Mouse (Mus musculus) heart, embryonic 12.5 days (tissue): Measurements from ENCODE around the gene Sorcs2. TPM values are rescaled to one million over a fixed set of nuclear protein-coding genes. Genes with fewer than 3 reads are reported as not detected.

ENCODE experiments used
- ATAC-seq: fragments of 200-750 bp; cut with Nextera tagmentation; 2 replicates; pipeline ENCODE4 v1.8.0; 2017; ENCODE audit warnings: moderate TSS enrichment, moderate library complexity; ENCODE audit not compliant: insufficient number of reproducible peaks, low FRiP score
- H3K27ac ChIP-seq: fragments of 300-500 bp; sonication (generic); 2 replicates; pipeline ENCODE4 v1.5.1; 2016; ENCODE audit warnings: mild to moderate bottlenecking, moderate library complexity; ENCODE audit not compliant: poor library complexity, severe bottlenecking
- H3K27me3 ChIP-seq: fragments of 300-500 bp; sonication (generic); replicated peaks from 2 replicates; pipeline ENCODE4 v1.6.1; 2016; ENCODE audit warnings: mild to moderate bottlenecking, moderate library complexity
- H3K36me3 ChIP-seq: fragments of 300-500 bp; sonication (generic); 2 replicates; pipeline ENCODE4 v1.6.1; 2016; ENCODE audit warnings: mild to moderate bottlenecking, moderate library complexity
- H3K4me1 ChIP-seq: fragments of 300-500 bp; sonication (generic); replicated peaks from 2 replicates; pipeline ENCODE4 v1.6.1; 2016; ENCODE audit warnings: mild to moderate bottlenecking
- H3K4me2 ChIP-seq: fragments of 300-500 bp; sonication (generic); 2 replicates; pipeline ENCODE4 v1.6.1; 2016; ENCODE audit warnings: mild to moderate bottlenecking, moderate library complexity
- H3K4me3 ChIP-seq: fragments of 300-500 bp; sonication (generic); 2 replicates; pipeline ENCODE4 v1.5.1; 2016; ENCODE audit warnings: mild to moderate bottlenecking
- H3K9ac ChIP-seq: fragments of 300-500 bp; sonication (generic); 2 replicates; pipeline ENCODE4 v1.6.1; 2016; ENCODE audit warnings: mild to moderate bottlenecking, moderate library complexity
- H3K9me3 ChIP-seq: fragments of 300-500 bp; sonication (generic); replicated peaks from 2 replicates; pipeline ENCODE4 v1.6.1; 2016; ENCODE audit warnings: mild to moderate bottlenecking, moderate library complexity
- WGBS: fragments of 180-500 bp; shearing (Covaris S2); methylation state at CpG from one replicate; pipeline ENCODE4 v1.1.7; 2016; 5-methylcytosine and 5-hydroxymethylcytosine counted together
- polyA plus RNA-seq: library from polyadenylated mRNA; unstranded; fragments of >200 nt; fragmentation: Nextera tagmentation; extraction: Ambion mirVana; gene quantifications from 2 replicates; pipeline ENCODE4 v1.2.1, GENCODE M21; 2016

The Sorcs2 gene
- polyA plus RNA-seq, 1 experiment from 2014 or later = 12.4 TPM

DNA sequence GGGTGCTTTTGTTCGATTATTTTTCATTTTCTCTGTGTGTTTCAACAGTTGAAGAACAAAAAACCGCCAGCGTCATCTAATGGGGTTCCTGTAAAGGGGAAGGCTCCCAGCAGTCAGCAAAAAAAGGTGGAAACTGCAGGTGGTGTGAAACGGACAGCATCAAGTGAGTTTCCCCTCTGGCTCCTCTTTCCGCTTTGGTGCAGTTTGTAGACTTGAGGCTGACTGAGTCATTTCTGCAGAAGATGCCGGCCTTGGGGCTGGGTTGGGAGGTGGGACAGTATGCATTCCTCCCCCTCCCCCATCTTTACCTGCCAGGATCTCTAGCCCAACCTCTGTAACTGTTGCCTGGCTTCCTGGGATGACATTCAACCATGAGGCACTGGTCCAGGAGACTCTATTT lies 408.4 kb downstream of the Sorcs2 start:
- peaks cover 18% of the 10 kb centered on the region for H3K4me1 ChIP-seq

GRCm38 (mm10) chr5:35988085-35988484 lies 409.9 kb downstream of the Sorcs2 start:
- 86% methylated on average over 8 of the region's 8 CpGs for WGBS
- ATAC-seq = no peak
- Histone ChIP-seq H3K4me2 (no peak overlapping the region), H3K27me3 (no peaks in the 10 kb centered on the region), H3K4me3 (no peak overlapping the region), H3K27ac (no peak overlapping the region), H3K9ac (no peak overlapping the region), H3K4me1 (peaks cover 20% of the 10 kb centered on the region), H3K36me3 (peaks cover 89% of the 10 kb centered on the region), H3K9me3 (no peaks in the 10 kb centered on the region)

More for the DNA sequence above, 408.4 kb downstream of the Sorcs2 start:
- no peaks in the 10 kb centered on the region for H3K9me3 ChIP-seq
- H3K27ac ChIP-seq = no peak overlapping the region
- H3K36me3 ChIP-seq = peaks cover 89% of the 10 kb centered on the region
- no peak overlapping the region for H3K9ac ChIP-seq
- no peak overlapping the region for H3K4me3 ChIP-seq
- H3K4me2 ChIP-seq = no peak overlapping the region
- no peak for ATAC-seq
- 79% methylated on average over 6 of the region's 6 CpGs for WGBS
- H3K27me3 ChIP-seq = no peaks in the 10 kb centered on the region

- Histone ChIP-seq H3K9me3 (no peaks in the 10 kb centered on the region), H3K4me2 (no peak overlapping the region), H3K9ac (no peak overlapping the region), H3K36me3 (peaks cover 77% of the 10 kb centered on the region), H3K4me1 (peaks cover 26% of the 10 kb centered on the region), H3K27ac (peak overlapping the region; percentile 91), H3K4me3 (no peak overlapping the region), H3K27me3 (no peaks in the 10 kb centered on the region)
- ATAC-seq = no peak; the same call in 1 of the 2 replicates
- 54% methylated on average over 8 of the region's 8 CpGs for WGBS
These were observed 412.3 kb downstream of the Sorcs2 start for GRCm38 (mm10) chr5:35985611-35986010.

GRCm38 (mm10) chr5:35981976-35982375 lies 416.0 kb downstream of the Sorcs2 start:
- peaks cover 64% of the 10 kb centered on the region for H3K36me3 ChIP-seq

GRCm38 (mm10) chr5:35981341-35981740 lies 416.6 kb downstream of the Sorcs2 start:
- WGBS = 75% methylated on average over 5 of the region's 5 CpGs
- no peak overlapping the region for H3K9ac ChIP-seq
- H3K27me3 ChIP-seq = no peaks in the 10 kb centered on the region
- peaks cover 19% of the 10 kb centered on the region for H3K4me1 ChIP-seq
- no peak overlapping the region for H3K4me3 ChIP-seq
- no peak for ATAC-seq
- no peak overlapping the region for H3K4me2 ChIP-seq
- H3K36me3 ChIP-seq = peaks cover 64% of the 10 kb centered on the region
- no peak overlapping the region for H3K27ac ChIP-seq
- no peaks in the 10 kb centered on the region for H3K9me3 ChIP-seq

More at GRCm38 (mm10) chr5:35981976-35982375, 416.0 kb downstream of the Sorcs2 start:
- ATAC-seq = no peak
- 44% methylated on average over 4 of the region's 4 CpGs for WGBS
- Histone ChIP-seq H3K4me3 (no peak overlapping the region), H3K9ac (no peak overlapping the region), H3K27me3 (no peaks in the 10 kb centered on the region), H3K4me1 (peaks cover 26% of the 10 kb centered on the region), H3K4me2 (no peak overlapping the region), H3K9me3 (no peaks in the 10 kb centered on the region), H3K27ac (no peak overlapping the region)

GRCm38 (mm10) chr5:35980542-35980941 lies 417.4 kb downstream of the Sorcs2 start:
- no peak overlapping the region for H3K27ac ChIP-seq
- WGBS = 85% methylated on average over 5 of the region's 5 CpGs
- no peak overlapping the region for H3K9ac ChIP-seq
- peaks cover 17% of the 10 kb centered on the region for H3K4me1 ChIP-seq
- no peak for ATAC-seq
- no peak overlapping the region for H3K4me2 ChIP-seq
- H3K9me3 ChIP-seq = no peaks in the 10 kb centered on the region
- no peak overlapping the region for H3K4me3 ChIP-seq
- H3K36me3 ChIP-seq = peaks cover 66% of the 10 kb centered on the region
- H3K27me3 ChIP-seq = no peaks in the 10 kb centered on the region

DNA sequence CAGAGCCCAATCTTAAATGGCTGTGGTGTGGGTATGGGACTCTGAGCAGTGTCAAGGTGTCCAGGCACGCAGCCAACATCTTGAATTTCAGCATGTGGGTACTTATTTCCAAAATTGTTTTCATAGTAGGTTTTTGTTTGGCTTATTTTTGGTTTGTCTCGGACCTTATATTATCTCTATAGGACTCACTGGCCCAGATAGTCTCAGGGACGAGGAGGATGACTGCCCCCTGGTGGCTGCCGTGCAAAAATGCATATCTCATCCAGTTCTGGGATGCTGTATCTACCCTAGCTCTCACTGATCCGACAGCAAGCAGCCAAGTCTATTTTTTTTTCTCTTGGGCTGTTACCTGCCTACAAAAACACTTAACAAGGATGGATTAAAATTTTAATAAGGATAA lies 422.3 kb downstream of the Sorcs2 start:
- Histone ChIP-seq H3K4me2 (no peak overlapping the region), H3K4me1 (peaks cover 30% of the 10 kb centered on the region), H3K4me3 (no peak overlapping the region), H3K9me3 (no peaks in the 10 kb centered on the region), H3K27me3 (no peaks in the 10 kb centered on the region), H3K27ac (no peak overlapping the region), H3K36me3 (peaks cover 47% of the 10 kb centered on the region), H3K9ac (no peak overlapping the region)
- 10% methylated on average over 5 of the region's 5 CpGs for WGBS
- no peak for ATAC-seq

GRCm38 (mm10) chr5:35974265-35974664 lies 423.7 kb downstream of the Sorcs2 start:
- H3K27me3 ChIP-seq = no peaks in the 10 kb centered on the region
- peak overlapping the region; percentile 80 for H3K27ac ChIP-seq
- no peaks in the 10 kb centered on the region for H3K9me3 ChIP-seq
- ATAC-seq = no peak
- H3K36me3 ChIP-seq = peaks cover 60% of the 10 kb centered on the region
- H3K4me1 ChIP-seq = peaks cover 32% of the 10 kb centered on the region
- 54% methylated on average over 15 of the region's 15 CpGs for WGBS
- peak overlapping the region; percentile 13; the same call in 1 of the 2 replicates for H3K9ac ChIP-seq
- H3K4me3 ChIP-seq = 0 out of 2 replicates have a peak overlapping the region, but pooled peaks have one; percentile 8
- peak overlapping the region; percentile 42 for H3K4me2 ChIP-seq

GRCm38 (mm10) chr5:35973800-35974199 lies 424.1 kb downstream of the Sorcs2 start:
- Histone ChIP-seq H3K4me1 (peaks cover 32% of the 10 kb centered on the region), H3K9ac (peak overlapping the region; percentile 13; the same call in 1 of the 2 replicates), H3K27ac (peak overlapping the region; percentile 80), H3K4me3 (0 out of 2 replicates have a peak overlapping the region, but pooled peaks have one; percentile 8), H3K4me2 (peak overlapping the region; percentile 42), H3K9me3 (no peaks in the 10 kb centered on the region), H3K36me3 (peaks cover 60% of the 10 kb centered on the region), H3K27me3 (no peaks in the 10 kb centered on the region)
- WGBS = 39% methylated on average over 12 of the region's 12 CpGs
- ATAC-seq = peak; percentile 73

- H3K36me3 ChIP-seq = peaks cover 60% of the 10 kb centered on the region
- H3K4me2 ChIP-seq = no peak overlapping the region
- no peak overlapping the region for H3K9ac ChIP-seq
- 51% methylated on average over 7 of the region's 7 CpGs for WGBS
- no peak overlapping the region for H3K4me3 ChIP-seq
- ATAC-seq = no peak
- no peaks in the 10 kb centered on the region for H3K9me3 ChIP-seq
- peaks cover 38% of the 10 kb centered on the region for H3K4me1 ChIP-seq
- H3K27ac ChIP-seq = 0 out of 2 replicates have a peak overlapping the region, but pooled peaks have one; percentile 8
- no peaks in the 10 kb centered on the region for H3K27me3 ChIP-seq
These were observed 425.2 kb downstream of the Sorcs2 start for GRCm38 (mm10) chr5:35972739-35973138.

DNA sequence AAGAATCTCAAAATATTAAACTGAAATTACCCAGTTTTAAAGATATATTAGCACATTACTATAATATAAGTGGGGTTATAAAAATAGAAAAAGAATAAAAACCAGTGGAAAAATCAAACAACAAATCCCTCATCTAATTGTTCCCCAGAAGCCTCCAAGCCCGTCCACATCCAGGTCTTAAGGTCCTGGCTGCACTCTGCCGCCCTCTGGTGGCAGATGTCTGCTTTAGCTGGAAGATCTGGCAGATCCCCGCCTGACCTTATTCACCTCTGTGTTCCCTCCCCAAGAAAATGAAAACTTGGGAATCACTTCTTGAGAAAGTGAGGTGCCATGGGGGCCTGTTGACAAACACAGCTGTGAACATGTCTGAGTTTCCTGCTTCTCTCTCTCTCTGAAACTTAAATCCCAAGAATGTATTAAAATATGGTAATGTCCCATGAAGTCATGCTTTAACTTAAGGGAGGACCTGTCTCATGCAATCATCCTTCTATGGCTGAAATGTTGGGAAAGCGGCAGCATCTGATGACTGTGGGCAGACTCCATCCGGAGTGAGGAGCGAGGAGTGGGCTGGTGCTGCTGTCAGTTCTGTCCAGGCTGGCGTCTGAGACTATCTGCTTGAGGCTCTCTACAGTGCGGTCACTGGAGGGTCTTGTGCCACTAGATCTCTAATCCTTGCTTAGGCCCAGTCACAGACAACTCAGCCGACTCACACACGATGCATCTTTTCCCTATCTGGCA lies 425.9 kb downstream of the Sorcs2 start:
- peak overlapping the region; percentile 8; the same call in 1 of the 2 replicates for H3K27ac ChIP-seq
- peaks cover 38% of the 10 kb centered on the region for H3K4me1 ChIP-seq
- H3K4me3 ChIP-seq = no peak overlapping the region
- peaks cover 60% of the 10 kb centered on the region for H3K36me3 ChIP-seq
- ATAC-seq = no peak
- H3K27me3 ChIP-seq = no peaks in the 10 kb centered on the region
- no peak overlapping the region for H3K4me2 ChIP-seq
- no peaks in the 10 kb centered on the region for H3K9me3 ChIP-seq
- peak overlapping the region; percentile 36; the same call in 1 of the 2 replicates for H3K9ac ChIP-seq
- 51% methylated on average over 10 of the region's 10 CpGs for WGBS
